Mouse (Mus musculus): Measurements from ENCODE around the gene Ifngr1. TPM values are rescaled to one million over a fixed set of nuclear protein-coding genes. Genes with fewer than 3 reads are reported as not detected.

Ifngr1 gene
- polyA plus RNA-seq (2012; rRNA removed) = 17.7 and 37.4 TPM in 2 replicates

DNA sequence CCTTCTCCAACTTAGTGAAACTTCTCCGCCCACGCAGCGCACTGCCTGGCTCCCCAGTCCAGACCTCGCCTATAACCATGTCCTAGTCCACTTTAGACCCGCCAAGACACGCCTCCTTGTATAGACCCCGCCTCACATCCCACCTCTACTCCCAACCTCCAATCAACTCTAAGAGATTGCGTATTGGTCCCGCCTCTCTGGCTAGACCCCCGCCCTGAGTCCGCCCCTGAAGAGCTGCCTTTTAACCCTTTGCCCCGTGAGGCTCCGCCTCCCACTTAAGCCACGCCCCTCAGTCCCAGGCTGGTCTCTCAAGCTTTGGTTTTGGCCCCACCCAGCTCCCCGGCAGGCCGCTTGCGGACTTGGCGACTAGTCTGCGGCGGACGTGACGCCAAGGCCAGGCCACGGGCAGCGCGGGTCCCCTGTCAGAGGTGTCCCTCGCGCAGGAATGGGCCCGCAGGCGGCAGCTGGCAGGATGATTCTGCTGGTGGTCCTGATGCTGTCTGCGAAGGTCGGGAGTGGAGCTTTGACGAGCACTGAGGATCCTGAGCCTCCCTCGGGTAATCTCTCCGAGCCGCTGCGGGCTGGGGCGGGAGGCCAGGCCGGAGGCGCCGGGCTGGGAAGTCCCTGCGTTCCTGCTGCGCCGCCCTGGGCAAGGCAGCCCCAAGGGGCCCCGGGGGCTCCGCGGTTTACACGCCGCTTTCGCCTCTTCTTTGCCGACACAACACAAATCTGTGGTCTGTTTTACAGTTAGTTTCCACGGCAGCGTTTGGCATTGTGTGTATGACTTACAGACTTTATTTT lies at the start of gene Ifngr1:
Gene Ifngr1 (plus strand): TSS at position 309 of the 801 bp plus-strand sequence.
- H3K4me1 ChIP-seq (ENCODE audit: control insufficient read depth, insufficient read depth, insufficient read length, low read length) = peaks cover 23% of the 10 kb centered on the region; the same call in 1 of the 2 replicates
- H3K4me3 ChIP-seq (ENCODE audit: low read depth, low read length) = peak within 1 kb of the TSS; percentile 92
- H3K27me3 ChIP-seq (ENCODE audit: control insufficient read depth, insufficient read depth, low read length) = no peaks in the 10 kb centered on the region
- peak within 1 kb of the TSS; percentile 93 for H3K27ac ChIP-seq (ENCODE audit: insufficient read depth, low read depth, low read length)
- WGBS = under 1% methylated on average over 52 of the region's 52 CpGs
- peaks cover 4% of the 10 kb centered on the region; the same call in 1 of the 2 replicates for H3K36me3 ChIP-seq (ENCODE audit: control insufficient read depth, insufficient read depth, low read length)
- no peak for TF ChIP-seq CTCF (IDR thresholded peaks at IDR 0.05; ENCODE audit: extremely low read depth, insufficient read length, insufficient replicate concordance, low read depth, low read length)
- peak; percentile 97 for TF ChIP-seq POLR2A (IDR thresholded peaks at IDR 0.05; ENCODE audit: low read depth, low read length)

GRCm38 (mm10) chr10:19546825-19547224 lies 44.9 kb upstream of the Ifngr1 start:
- WGBS = 94% methylated on average over 1 of the region's 1 CpGs
- Histone ChIP-seq H3K27me3 (ENCODE audit: control insufficient read depth, insufficient read depth, low read length) (no peaks in the 10 kb centered on the region), H3K27ac (ENCODE audit: insufficient read depth, low read depth, low read length) (no peak overlapping the region), H3K4me1 (ENCODE audit: control insufficient read depth, insufficient read depth, insufficient read length, low read length) (no peaks in the 10 kb centered on the region), H3K4me3 (ENCODE audit: low read depth, low read length) (no peak overlapping the region), H3K36me3 (ENCODE audit: control insufficient read depth, insufficient read depth, low read length) (no peaks in the 10 kb centered on the region)
- TF ChIP-seq POLR2A (IDR thresholded peaks at IDR 0.05; ENCODE audit: low read depth, low read length) = no peak
- no peak for TF ChIP-seq CTCF (IDR thresholded peaks at IDR 0.05; ENCODE audit: extremely low read depth, insufficient read length, insufficient replicate concordance, low read depth, low read length)

- TF ChIP-seq CTCF (IDR thresholded peaks at IDR 0.05; ENCODE audit: extremely low read depth, insufficient read length, insufficient replicate concordance, low read depth, low read length) = no peak
- no peak for TF ChIP-seq POLR2A (IDR thresholded peaks at IDR 0.05; ENCODE audit: low read depth, low read length)
- Histone ChIP-seq H3K36me3 (ENCODE audit: control insufficient read depth, insufficient read depth, low read length) (no peaks in the 10 kb centered on the region), H3K27me3 (ENCODE audit: control insufficient read depth, insufficient read depth, low read length) (no peaks in the 10 kb centered on the region), H3K4me1 (ENCODE audit: control insufficient read depth, insufficient read depth, insufficient read length, low read length) (peaks cover 2% of the 10 kb centered on the region; the same call in 1 of the 2 replicates), H3K4me3 (ENCODE audit: low read depth, low read length) (no peak overlapping the region), H3K27ac (ENCODE audit: insufficient read depth, low read depth, low read length) (no peak overlapping the region)
- WGBS = 90% methylated on average over 1 of the region's 1 CpGs
Observed at GRCm38 (mm10) chr10:19548016-19548415, 43.7 kb upstream of the Ifngr1 start.

DNA sequence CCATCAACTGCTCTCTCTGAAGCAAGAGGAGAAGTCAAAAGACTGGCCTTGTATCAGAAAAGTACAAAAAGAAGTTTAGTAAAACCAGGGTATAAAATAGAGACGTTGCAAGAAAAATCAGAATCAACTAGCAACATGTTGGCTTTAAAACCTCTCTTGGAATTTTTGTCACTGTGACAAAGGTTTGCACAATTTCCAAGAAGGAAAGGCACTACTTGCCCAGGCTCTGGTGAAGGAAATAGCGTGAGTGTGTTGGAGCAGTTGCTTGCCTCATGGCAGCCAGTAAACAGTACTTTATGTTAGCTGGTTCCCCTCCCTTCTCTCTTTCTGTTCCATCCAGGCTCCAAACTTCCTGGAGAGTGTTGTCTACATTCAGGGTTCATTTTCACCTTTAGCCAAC lies 43.3 kb upstream of the Ifngr1 start:
- Histone ChIP-seq H3K36me3 (ENCODE audit: control insufficient read depth, insufficient read depth, low read length) (no peaks in the 10 kb centered on the region), H3K4me1 (ENCODE audit: control insufficient read depth, insufficient read depth, insufficient read length, low read length) (peaks cover 4% of the 10 kb centered on the region; the same call in 1 of the 2 replicates), H3K27ac (ENCODE audit: insufficient read depth, low read depth, low read length) (no peak overlapping the region), H3K4me3 (ENCODE audit: low read depth, low read length) (no peak overlapping the region), H3K27me3 (ENCODE audit: control insufficient read depth, insufficient read depth, low read length) (no peaks in the 10 kb centered on the region)
- no peak for TF ChIP-seq POLR2A (IDR thresholded peaks at IDR 0.05; ENCODE audit: low read depth, low read length)
- no peak for TF ChIP-seq CTCF (IDR thresholded peaks at IDR 0.05; ENCODE audit: extremely low read depth, insufficient read length, insufficient replicate concordance, low read depth, low read length)
- 79% methylated on average over 2 of the region's 2 CpGs for WGBS

GRCm38 (mm10) chr10:19551585-19551984 lies 40.2 kb upstream of the Ifngr1 start:
- no peak overlapping the region for H3K4me3 ChIP-seq (ENCODE audit: low read depth, low read length)
- 80% methylated on average over 3 of the region's 3 CpGs for whole genome bisulfite sequencing
- H3K36me3 ChIP-seq (ENCODE audit: control insufficient read depth, insufficient read depth, low read length) = no peaks in the 10 kb centered on the region
- no peaks in the 10 kb centered on the region for H3K27me3 ChIP-seq (ENCODE audit: control insufficient read depth, insufficient read depth, low read length)
- peaks cover 5% of the 10 kb centered on the region; the same call in 1 of the 2 replicates for H3K4me1 ChIP-seq (ENCODE audit: control insufficient read depth, insufficient read depth, insufficient read length, low read length)
- TF ChIP-seq CTCF (IDR thresholded peaks at IDR 0.05; ENCODE audit: extremely low read depth, insufficient read length, insufficient replicate concordance, low read depth, low read length) (no peak), POLR2A (IDR thresholded peaks at IDR 0.05; ENCODE audit: low read depth, low read length) (no peak)
- H3K27ac ChIP-seq (ENCODE audit: insufficient read depth, low read depth, low read length) = no peak overlapping the region

- 67% methylated on average over 2 of the region's 2 CpGs for WGBS
- H3K27ac ChIP-seq (ENCODE audit: insufficient read depth, low read depth, low read length) = no peak overlapping the region
- no peak for TF ChIP-seq POLR2A (IDR thresholded peaks at IDR 0.05; ENCODE audit: low read depth, low read length)
- no peak for TF ChIP-seq CTCF (IDR thresholded peaks at IDR 0.05; ENCODE audit: extremely low read depth, insufficient read length, insufficient replicate concordance, low read depth, low read length)
- H3K27me3 ChIP-seq (ENCODE audit: control insufficient read depth, insufficient read depth, low read length) = no peaks in the 10 kb centered on the region
- peaks cover 5% of the 10 kb centered on the region; the same call in 1 of the 2 replicates for H3K4me1 ChIP-seq (ENCODE audit: control insufficient read depth, insufficient read depth, insufficient read length, low read length)
- H3K36me3 ChIP-seq (ENCODE audit: control insufficient read depth, insufficient read depth, low read length) = no peaks in the 10 kb centered on the region
- no peak overlapping the region for H3K4me3 ChIP-seq (ENCODE audit: low read depth, low read length)
Observed at GRCm38 (mm10) chr10:19553857-19554256, 37.9 kb upstream of the Ifngr1 start.

- Histone ChIP-seq H3K27me3 (ENCODE audit: control insufficient read depth, insufficient read depth, low read length) (no peaks in the 10 kb centered on the region), H3K27ac (ENCODE audit: insufficient read depth, low read depth, low read length) (no peak overlapping the region), H3K36me3 (ENCODE audit: control insufficient read depth, insufficient read depth, low read length) (no peaks in the 10 kb centered on the region), H3K4me1 (ENCODE audit: control insufficient read depth, insufficient read depth, insufficient read length, low read length) (peaks cover 3% of the 10 kb centered on the region; the same call in 1 of the 2 replicates), H3K4me3 (ENCODE audit: low read depth, low read length) (no peak overlapping the region)
- WGBS = 90% methylated on average over 4 of the region's 4 CpGs
- TF ChIP-seq CTCF (IDR thresholded peaks at IDR 0.05; ENCODE audit: extremely low read depth, insufficient read length, insufficient replicate concordance, low read depth, low read length) (no peak), POLR2A (IDR thresholded peaks at IDR 0.05; ENCODE audit: low read depth, low read length) (no peak)
Observed at GRCm38 (mm10) chr10:19557696-19558095, 34.1 kb upstream of the Ifngr1 start.
